11 mouse cellular contexts compared by ENCODE assay signal in the genomic region with DNA sequence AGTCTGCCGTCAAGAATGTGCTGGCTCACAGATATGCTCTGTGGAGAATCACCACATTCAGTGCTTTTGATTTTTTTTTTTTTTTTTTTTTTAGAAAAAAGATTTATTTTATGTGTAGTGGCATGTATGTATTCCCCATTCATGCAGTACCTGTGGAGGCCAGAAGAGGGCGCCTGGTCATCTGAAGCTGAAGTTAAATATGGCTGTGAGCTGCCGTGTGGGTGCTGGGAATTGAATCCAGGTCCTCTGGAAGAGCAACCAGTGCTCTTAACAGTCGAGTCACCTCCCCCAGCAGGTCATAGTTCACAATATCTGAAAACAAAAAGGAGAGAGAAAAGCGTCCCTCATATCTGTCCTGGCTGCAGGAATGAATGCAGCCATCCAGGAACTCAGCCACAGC. TPM values are rescaled to one million over a fixed set of nuclear protein-coding genes. Genes with fewer than 3 reads are reported as not detected.
DNase-seq lines count a peak whose midpoint lies in the region; ATAC-seq and TF ChIP-seq lines count a peak whose summit lies in the region.
"Had no signal": no experiment of that assay in that cellular context is flagged by ENCODE, and none has a peak within 500 bp of the region (broad histone marks: within the 10 kb centered on the region; RNA-seq: fewer than 3 reads in every experiment).

No protein-coding gene starts in this region.

- no peak for TF ChIP-seq RAD21 in MEL (IDR thresholded peaks at IDR 0.05; ENCODE audit: low read depth, low read length)

- no peaks in the 10 kb centered on the region for H3K4me1 ChIP-seq in cerebellum, adult 2 months (ENCODE audit: control insufficient read depth, insufficient read depth, low read length)
- no peaks in the 10 kb centered on the region for H3K4me1 ChIP-seq in liver, postnatal 0 days (ENCODE audit: insufficient read depth)
- peaks cover 5% of the 10 kb centered on the region; the same call in 1 of the 2 replicates for H3K4me1 ChIP-seq in liver, embryonic 12.5 days
- H3K4me1 ChIP-seq in MEL (ENCODE audit: control insufficient read depth in 1 of 2, insufficient read depth in 2 of 2, low read length in 2 of 2), result no peaks in the 10 kb centered on the region
- H3K4me1 ChIP-seq: neural tube, embryonic 13.5 days had no signal

- H3K9ac ChIP-seq in liver, postnatal 0 days (replicated peaks), result no peak overlapping the region
- H3K9ac ChIP-seq in liver, embryonic 12.5 days, result no peak overlapping the region
- H3K9ac ChIP-seq in MEL (ENCODE audit: control insufficient read depth, low read depth, low read length, poor library complexity, severe bottlenecking), result no peak overlapping the region
- H3K9ac ChIP-seq: limb, embryonic 13.5 days; neural tube, embryonic 13.5 days had no signal

- no peaks in the 10 kb centered on the region for H3K36me3 ChIP-seq in liver, postnatal 0 days (replicated peaks; ENCODE audit: insufficient read depth, low read length)
- no peaks in the 10 kb centered on the region for H3K36me3 ChIP-seq in liver, embryonic 12.5 days
- H3K36me3 ChIP-seq in MEL (ENCODE audit: control insufficient read depth in 1 of 2, insufficient read depth in 2 of 2, low read length in 2 of 2), result no peaks in the 10 kb centered on the region
- H3K36me3 ChIP-seq: limb, embryonic 13.5 days; neural tube, embryonic 13.5 days had no signal

- 77% methylated on average over 5 of the region's 5 CpGs for WGBS in cerebellum, adult 2 months
- 74% methylated on average over 5 of the region's 5 CpGs for WGBS in liver, postnatal 0 days (ENCODE audit: insufficient replicate concordance)
- 55% methylated on average over 5 of the region's 5 CpGs for WGBS in liver, embryonic 12.5 days (ENCODE audit: insufficient replicate concordance)

- no peak overlapping the region for H3K4me3 ChIP-seq in cerebellum, adult 2 months (replicated peaks; ENCODE audit: insufficient read depth, low read depth, low read length)
- no peak overlapping the region for H3K4me3 ChIP-seq in liver, postnatal 0 days (ENCODE audit: low read depth, low read length)
- H3K4me3 ChIP-seq in liver, embryonic 12.5 days, result no peak overlapping the region
- no peak overlapping the region for H3K4me3 ChIP-seq in MEL (ENCODE audit: control insufficient read depth in 1 of 2, insufficient read depth in 1 of 2, low read depth in 2 of 2, low read length in 2 of 2)
- H3K4me3 ChIP-seq: limb, embryonic 13.5 days; neural tube, embryonic 13.5 days had no signal

- DNase-seq in cerebellum, adult 2 months, result no peak
- DNase-seq in cerebellum, adult 9-11 months, result no peak
- DNase-seq in liver, postnatal 0 days, result no peak
- DNase-seq in MEL (ENCODE audit: low read depth, low spot score), result peak; percentile 22
- peak; percentile 32 for DNase-seq in testis, postnatal 14 days (ENCODE audit: low spot score)
- DNase-seq in right cerebral cortex, adult 18-20 months, result no peak

- no peak for TF ChIP-seq EP300 in liver, postnatal 0 days (IDR thresholded peaks at IDR 0.05; ENCODE audit: low read depth)
- no peak for TF ChIP-seq EP300 in MEL (IDR thresholded peaks at IDR 0.05; ENCODE audit: low read depth in 1 of 2, low read length in 2 of 2)

- H3K79me2 ChIP-seq in MEL (ENCODE audit: control insufficient read depth, insufficient read depth, low read length, poor library complexity), result no peaks in the 10 kb centered on the region

- no peak for ATAC-seq in liver, postnatal 0 days
- ATAC-seq in liver, embryonic 12.5 days, result no peak
- no peak for ATAC-seq in megakaryocyte progenitor cell, adult 5-6 weeks (replicated peaks; ENCODE audit: poor library complexity)

- no peak for TF ChIP-seq POLR2A in cerebellum, adult 2 months (IDR thresholded peaks at IDR 0.05; ENCODE audit: borderline replicate concordance, insufficient read depth, low read length)
- no peak for TF ChIP-seq POLR2A in MEL (IDR thresholded peaks at IDR 0.05; ENCODE audit: control insufficient read depth in 1 of 2, insufficient read depth in 1 of 2, low read depth in 1 of 2, low read length in 2 of 2, poor library complexity in 1 of 2)

- no peak overlapping the region for H3K4me2 ChIP-seq in liver, postnatal 0 days (ENCODE audit: low read depth, low read length)
- no peak overlapping the region for H3K4me2 ChIP-seq in liver, embryonic 12.5 days
- H3K4me2 ChIP-seq: limb, embryonic 13.5 days; neural tube, embryonic 13.5 days had no signal

- TF ChIP-seq CTCF in cerebellum, adult 2 months (IDR thresholded peaks at IDR 0.05; ENCODE audit: borderline replicate concordance, insufficient read depth, low read depth, low read length), result peak; percentile 11; the same call in 1 of the 2 replicates
- TF ChIP-seq CTCF in liver, postnatal 0 days (IDR thresholded peaks at IDR 0.05; ENCODE audit: low read depth), result peak; percentile 61
- peak; percentile 17 to 38 (median 17); a peak in 5 of 6 replicates for TF ChIP-seq CTCF in MEL (IDR thresholded peaks at IDR 0.05 in 2 of 3, conservative IDR thresholded peaks at IDR 0.05 in 1 of 3; ENCODE audit: control insufficient read depth in 1 of 3, insufficient read depth in 1 of 3, low read depth in 2 of 3, low read length in 3 of 3, poor library complexity in 1 of 3, severe bottlenecking in 1 of 3)

- no peaks in the 10 kb centered on the region for H3K9me3 ChIP-seq in liver, postnatal 0 days (ENCODE audit: low read length)
- H3K9me3 ChIP-seq in liver, embryonic 12.5 days (replicated peaks), result no peaks in the 10 kb centered on the region
- H3K9me3 ChIP-seq in MEL (replicated peaks; ENCODE audit: insufficient read depth, low read length), result no peaks in the 10 kb centered on the region
- H3K9me3 ChIP-seq: limb, embryonic 13.5 days; neural tube, embryonic 13.5 days had no signal

- H3K27me3 ChIP-seq in cerebellum, adult 2 months (ENCODE audit: control insufficient read depth, insufficient read depth, low read length), result no peaks in the 10 kb centered on the region
- H3K27me3 ChIP-seq in liver, postnatal 0 days (ENCODE audit: insufficient read depth, low read length), result no peaks in the 10 kb centered on the region
- no peaks in the 10 kb centered on the region for H3K27me3 ChIP-seq in liver, embryonic 12.5 days (replicated peaks)
- no peaks in the 10 kb centered on the region for H3K27me3 ChIP-seq in MEL (ENCODE audit: control insufficient read depth in 1 of 2, insufficient read depth in 2 of 2, low read length in 2 of 2)
- H3K27me3 ChIP-seq: limb, embryonic 13.5 days had no signal

- no peak overlapping the region for H3K27ac ChIP-seq in cerebellum, adult 2 months (ENCODE audit: insufficient read depth, low read length)
- no peak overlapping the region for H3K27ac ChIP-seq in liver, postnatal 0 days (ENCODE audit: low read depth)
- H3K27ac ChIP-seq in liver, embryonic 12.5 days, result no peak overlapping the region
- no peak overlapping the region for H3K27ac ChIP-seq in MEL (ENCODE audit: control insufficient read depth, low read depth, low read length)
- H3K27ac ChIP-seq: limb, embryonic 13.5 days; neural tube, embryonic 13.5 days had no signal

TF ChIP-seq in MEL, 35 proteins besides CTCF, POLR2A, EP300 and RAD21:
- TF ChIP-seq ZC3H11A (IDR thresholded peaks at IDR 0.05; ENCODE audit: low read depth, low read length) (no peak), KAT2A (conservative IDR thresholded peaks at IDR 0.05; ENCODE audit: low read depth, low read length) (no peak), ZMIZ1 (IDR thresholded peaks at IDR 0.05; ENCODE audit: low read depth, low read length) (no peak), TCF12 (IDR thresholded peaks at IDR 0.05; ENCODE audit: low read depth, low read length) (no peak), TBP (IDR thresholded peaks at IDR 0.05; ENCODE audit: low read depth, low read length) (no peak), MYB (IDR thresholded peaks at IDR 0.05; ENCODE audit: low read depth, low read length) (no peak), ZKSCAN1 (IDR thresholded peaks at IDR 0.05; ENCODE audit: low read depth, low read length) (no peak), SMC3 (IDR thresholded peaks at IDR 0.05; ENCODE audit: low read depth, low read length) (no peak)
TF ChIP-seq in MEL: peak in this region for 0.

RNA-seq across cellular contexts. Expression of gene Tifab, which starts 11.0 kb away (rescaled TPM):
- 0.73 and 0.84 TPM in 2 replicates for polyA plus RNA-seq in cerebellum, adult 2 months (2012; rRNA removed)
- polyA plus RNA-seq in liver, postnatal 0 days (2015; fragmentation: Nextera tagmentation; extraction: Ambion mirVana), result 6.8 and 8.2 TPM in 2 replicates
- 4.7 and 5.0 TPM in 2 replicates for polyA plus RNA-seq in liver, embryonic 12.5 days (2016; fragmentation: Nextera tagmentation; extraction: Ambion mirVana)
- not detected in 2 replicates for total RNA-seq in MEL (2012; rRNA removed)
- not detected for polyA plus RNA-seq in MEL (2012; ENCODE audit: insufficient read depth in 1 of 2, insufficient read length in 2 of 2, low read depth in 1 of 2, low replicate concordance in 2 of 2, missing spikeins in 1 of 2)
- total RNA-seq in megakaryocyte progenitor cell, adult 5-6 weeks (2015), result 81.5 and 82.6 TPM in 2 replicates
- 99.3 and 113 TPM in 2 replicates for total RNA-seq in megakaryocyte progenitor cell, adult 5-6 weeks (2017)
- polyA plus RNA-seq: C2C12 had no signal

RNA-seq across cellular contexts. Expression of gene H2afy, which starts 53.5 kb away (rescaled TPM):
- polyA plus RNA-seq in cerebellum, adult 2 months (2012; rRNA removed), result 152 and 166 TPM in 2 replicates
- polyA plus RNA-seq in liver, postnatal 0 days (2015; fragmentation: Nextera tagmentation; extraction: Ambion mirVana), result 84.3 and 87.4 TPM in 2 replicates
- polyA plus RNA-seq in liver, embryonic 12.5 days (2016; fragmentation: Nextera tagmentation; extraction: Ambion mirVana), result 162 and 164 TPM in 2 replicates
- total RNA-seq in MEL (2012; rRNA removed), result 131 and 159 TPM in 2 replicates
- 100 to 1,000 TPM in 1 of 2 experiments, not detected in 1; 245 TPM for polyA plus RNA-seq in MEL (2012; ENCODE audit: insufficient read depth in 1 of 2, insufficient read length in 2 of 2, low read depth in 1 of 2, low replicate concordance in 2 of 2, missing spikeins in 1 of 2)
- total RNA-seq in megakaryocyte progenitor cell, adult 5-6 weeks (2015), result 720 and 754 TPM in 2 replicates
- 1,515 and 1,537 TPM in 2 replicates for total RNA-seq in megakaryocyte progenitor cell, adult 5-6 weeks (2017)

Comparison
In these comparisons a context has a peak if more than half of its experiments do, and no peak if none do; other contexts are left out.
1. DNase-seq: peak in MEL (single experiment) and testis, postnatal 14 days (single experiment); none in cerebellum, adult 2 months (0 of 2), cerebellum, adult 9-11 months (single experiment), liver, postnatal 0 days (single experiment) and right cerebral cortex, adult 18-20 months (single experiment).
2. CTCF ChIP-seq: peak in every context shown above with its lines; median percentile 61 in liver, postnatal 0 days; 17 in MEL; 11 in cerebellum, adult 2 months.